Mouse (Mus musculus) lung, adult 2 months (tissue): ENCODE measurements around the gene Xpo6.

ENCODE experiments used
- CTCF ChIP-seq: fragments of 200-500 bp; IDR thresholded peaks from 2 replicates; pipeline ENCODE4 v1.5.1; 2011; ENCODE audit warnings: mild to moderate bottlenecking, low read length, control low read depth; ENCODE audit not compliant: insufficient read depth
- POLR2A ChIP-seq: fragments of 200-500 bp; IDR thresholded peaks from 2 replicates; pipeline ENCODE4 v1.6.1; 2011; ENCODE audit warnings: low read depth, mild to moderate bottlenecking, control low read depth, low read length, borderline replicate concordance; ENCODE audit errors: extremely low read depth

DNA sequence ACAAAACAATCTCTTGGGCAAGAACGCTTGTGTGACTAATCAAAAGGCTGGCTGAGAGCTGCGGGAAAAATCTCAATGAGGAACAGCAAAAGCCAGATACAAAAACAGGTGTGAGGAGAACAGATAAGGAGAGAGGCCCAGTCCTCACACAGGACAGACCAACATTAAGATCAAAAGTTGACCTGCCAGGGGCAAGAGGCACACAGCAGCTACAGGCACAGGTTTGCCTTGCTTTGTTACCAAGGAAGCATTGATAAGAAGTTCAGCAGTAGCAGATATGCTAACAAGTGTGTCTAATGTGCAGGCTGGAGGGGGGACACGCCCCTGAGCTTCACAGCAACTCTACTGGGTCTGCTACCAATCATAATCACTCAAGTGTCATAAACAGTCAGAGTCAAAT is 73.8 kb downstream of the Xpo6 start:
- no peak for TF ChIP-seq CTCF
- TF ChIP-seq POLR2A: no peak
